Mouse (Mus musculus) cerebellum, adult 11-12 months (tissue): ENCODE results near the gene C1qb.
A peak's percentile ranks its signal among the peaks of the same experiment; 100 is the strongest.

Source experiments
- DNase-seq: peaks from one replicate; pipeline ENCODE4 v3.0.0; 2022

The C1qb gene

DNA sequence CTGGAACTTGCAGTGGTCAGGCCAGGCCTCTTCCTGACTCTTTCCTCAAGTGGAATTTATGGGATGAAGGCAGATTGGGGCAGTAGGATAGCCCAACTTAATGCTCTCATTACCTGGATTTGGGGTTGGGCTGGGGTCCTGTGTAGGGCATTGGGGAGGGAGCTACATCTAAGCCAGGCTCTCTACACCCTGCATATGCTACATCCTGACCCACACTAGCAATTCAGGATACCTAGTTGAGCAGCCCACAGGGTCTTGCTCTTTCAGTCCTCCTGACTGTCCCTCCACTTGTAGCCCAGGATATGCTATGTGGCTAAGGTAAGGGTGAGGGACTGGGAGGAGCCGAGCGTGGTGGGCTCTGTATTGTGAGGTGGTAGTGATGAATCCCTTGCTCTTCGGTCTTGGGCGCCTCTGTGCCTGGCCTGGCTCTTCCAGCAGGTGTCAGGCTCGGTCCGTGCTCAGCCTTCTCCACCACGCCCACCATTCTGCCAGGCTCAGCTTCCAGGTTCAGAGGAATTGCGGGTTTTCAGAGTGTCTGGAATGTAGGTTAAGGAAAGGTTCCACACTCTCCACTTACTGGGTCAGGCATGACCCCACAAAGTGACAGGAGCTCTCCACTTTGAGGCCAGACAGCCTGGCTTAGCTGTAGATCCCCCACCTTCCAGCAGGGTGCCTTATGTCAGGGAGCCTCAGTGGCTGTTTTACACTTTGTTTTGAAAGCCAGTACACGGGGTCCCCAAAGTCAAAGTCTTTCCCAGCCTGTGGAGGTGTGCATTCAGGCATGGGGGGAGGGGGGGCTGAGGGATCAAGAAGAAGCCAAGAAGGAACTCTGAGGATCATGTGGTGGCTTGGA, 7.9 kb upstream of the C1qb start:
- peak; percentile 31 for DNase-seq

- DNase-seq: no peak
Observed at GRCm38 (mm10) chr4:136892811-136893210, 6.8 kb upstream of the C1qb start, which contains the start of gene C1qc. Gene C1qc (minus strand): TSS chr4:136893065.

- no peak for DNase-seq
Observed at GRCm38 (mm10) chr4:136892371-136892770, 6.4 kb upstream of the C1qb start.

GRCm38 (mm10) chr4:136891115-136891514, 5.1 kb upstream of the C1qb start:
- DNase-seq: no peak

- no peak for DNase-seq
Observed at GRCm38 (mm10) chr4:136889981-136890380, 4.0 kb upstream of the C1qb start.

DNA sequence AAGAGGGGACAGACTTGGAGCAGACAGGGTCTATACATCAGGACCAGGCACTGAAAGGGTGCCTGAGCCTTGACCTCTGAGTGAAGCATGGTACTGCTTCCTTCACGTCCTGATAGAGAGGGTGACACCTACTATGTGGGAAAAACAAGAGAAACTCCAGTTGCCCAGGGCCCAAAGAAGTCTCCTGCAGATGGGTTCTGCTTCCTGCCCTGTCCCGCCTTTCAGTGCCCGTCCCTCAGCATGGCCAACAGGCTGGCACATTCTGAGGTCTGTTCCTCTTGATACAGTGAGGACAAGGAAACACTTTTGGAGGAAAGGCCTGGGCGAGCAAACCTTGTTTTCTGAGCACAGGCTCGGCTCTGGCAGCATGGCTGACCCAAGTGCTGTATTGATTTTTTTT, 1.7 kb upstream of the C1qb start:
- no peak for DNase-seq

GRCm38 (mm10) chr4:136878601-136879000, 7.4 kb downstream of the C1qb start:
- DNase-seq: no peak

DNA sequence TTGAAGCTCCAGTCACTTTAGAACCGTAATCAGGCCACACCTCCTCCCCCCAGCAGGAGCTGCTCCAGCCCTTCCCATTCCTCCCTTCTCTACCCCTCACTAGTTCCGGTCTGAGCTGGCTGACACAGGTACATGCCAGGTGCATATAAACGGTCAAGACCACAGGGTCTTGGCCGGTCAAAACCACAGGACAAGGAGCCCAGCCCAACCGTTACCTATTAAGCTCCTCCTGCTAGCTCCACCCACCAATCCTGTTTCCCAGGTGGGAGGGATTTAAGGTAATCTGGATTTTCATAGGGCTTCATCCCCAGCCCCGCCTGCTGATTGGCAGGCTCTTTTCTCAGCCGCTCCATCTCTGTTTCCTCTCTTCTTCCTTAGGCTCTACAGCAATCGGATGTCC, 7.8 kb downstream of the C1qb start:
- DNase-seq: no peak

DNA sequence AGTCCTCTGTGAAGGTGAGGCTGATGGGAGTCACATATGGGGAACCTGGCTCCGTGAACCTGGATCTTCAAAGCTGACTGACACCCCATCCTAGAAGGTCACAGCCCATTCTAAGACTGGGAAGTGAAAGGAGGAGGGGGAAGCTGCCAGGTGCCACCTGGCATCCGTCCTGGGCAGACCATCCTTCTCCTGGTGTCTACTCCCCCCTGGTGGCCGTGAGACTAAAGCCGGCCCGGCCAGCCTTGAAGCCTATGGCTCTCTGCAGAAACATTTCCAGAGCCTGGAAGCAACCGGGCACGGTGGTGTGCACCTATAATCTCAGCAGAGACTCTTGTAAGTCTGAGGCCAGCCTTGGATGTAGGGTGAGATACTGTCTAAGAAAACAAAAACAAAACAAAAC, 9.0 kb downstream of the C1qb start:
- peak; percentile 22 for DNase-seq

DNA sequence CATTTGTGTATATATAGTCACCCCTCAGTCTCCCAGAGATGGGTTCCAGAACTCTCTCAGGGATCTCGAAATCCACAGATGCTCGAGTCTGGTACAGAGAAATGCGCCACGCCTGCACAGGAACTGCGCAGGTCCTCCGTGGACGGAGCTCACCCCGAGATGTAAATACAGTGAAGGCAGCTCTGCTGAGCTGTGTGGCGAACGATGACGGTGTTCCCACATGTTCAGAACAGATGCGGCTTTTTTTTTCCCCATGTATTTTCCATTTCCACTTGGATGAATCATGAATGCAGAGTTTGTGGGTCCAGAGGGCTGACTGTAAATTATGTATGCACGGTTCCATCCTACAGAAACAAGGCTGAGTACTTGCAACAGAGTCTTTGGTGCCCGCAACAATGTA, 11.0 kb downstream of the C1qb start:
- no peak for DNase-seq

DNA sequence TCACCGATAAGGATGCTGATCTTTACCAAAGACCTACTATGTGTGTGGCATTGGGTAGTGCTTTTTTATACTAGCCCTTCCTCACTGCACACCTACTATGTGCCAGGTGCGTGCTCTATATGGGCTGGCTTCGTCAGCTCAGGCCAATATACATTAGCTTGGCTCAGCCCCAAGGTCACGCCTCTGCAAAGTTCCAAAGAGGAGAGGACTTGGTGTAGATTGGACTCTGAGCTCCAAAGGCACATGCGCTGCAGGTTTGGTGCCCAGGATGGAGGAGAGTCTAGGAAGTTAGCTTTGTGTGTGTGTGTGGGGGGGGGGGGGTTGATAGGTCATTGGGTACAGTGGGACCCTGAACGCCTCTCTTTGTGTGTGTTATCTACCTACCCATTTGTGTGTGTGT, 17.6 kb downstream of the C1qb start:
- DNase-seq: no peak

DNA sequence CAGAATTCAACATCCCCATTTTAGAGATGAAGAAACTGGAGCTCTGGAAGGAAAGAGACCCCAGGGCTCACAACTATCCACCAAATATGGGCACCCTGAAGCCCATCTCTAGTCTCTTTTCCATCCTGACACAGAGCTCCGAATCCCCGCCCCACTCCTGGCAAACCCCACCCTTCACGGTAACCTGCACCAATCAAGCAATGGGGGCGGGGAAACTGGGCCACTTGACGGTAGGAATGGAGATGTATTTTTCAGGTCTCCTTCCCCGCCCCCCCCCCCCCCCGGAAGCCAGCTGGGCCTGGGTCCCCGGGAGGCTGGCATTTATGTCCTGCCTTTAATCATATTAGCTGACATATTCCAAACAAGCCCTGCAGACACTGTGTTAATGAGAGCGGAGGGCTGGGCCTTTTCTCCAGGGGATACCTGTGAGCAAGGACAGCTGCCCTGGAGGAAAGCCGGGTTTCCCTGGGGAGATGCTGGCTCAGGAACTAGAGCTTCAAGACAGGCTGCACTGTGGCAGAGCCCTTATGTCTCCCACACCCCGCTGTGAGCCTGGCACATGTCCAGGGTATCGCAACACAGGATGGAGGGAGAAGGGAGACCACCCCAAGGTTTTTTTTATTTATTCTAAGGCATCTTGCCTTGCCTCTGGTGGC, 18.2 kb downstream of the C1qb start:
- DNase-seq: peak; percentile 38

- DNase-seq: no peak
Observed at GRCm38 (mm10) chr4:136865531-136865930, 20.5 kb downstream of the C1qb start.

- no peak for DNase-seq
Observed at GRCm38 (mm10) chr4:136864751-136865470, 21.1 kb downstream of the C1qb start.

DNA sequence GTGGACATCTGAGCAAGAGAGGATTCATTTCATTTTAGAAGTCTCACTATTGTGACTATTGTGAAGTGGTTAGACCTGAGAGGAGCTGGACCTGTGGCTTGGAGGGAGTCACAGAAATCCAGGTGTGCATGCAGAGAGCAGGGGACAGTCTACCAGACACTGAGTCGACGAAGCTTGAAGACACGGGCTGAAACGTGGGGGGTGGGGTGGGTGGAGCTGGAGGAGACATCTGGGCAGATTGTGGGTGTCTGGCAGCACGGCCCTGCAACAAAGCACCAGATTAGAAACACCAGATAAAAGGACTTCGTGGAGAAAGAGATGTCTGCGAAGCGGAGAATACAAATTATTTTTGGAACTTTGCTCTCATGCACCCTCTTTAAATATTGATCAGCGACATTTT, 22.5 kb downstream of the C1qb start:
- DNase-seq: no peak

DNA sequence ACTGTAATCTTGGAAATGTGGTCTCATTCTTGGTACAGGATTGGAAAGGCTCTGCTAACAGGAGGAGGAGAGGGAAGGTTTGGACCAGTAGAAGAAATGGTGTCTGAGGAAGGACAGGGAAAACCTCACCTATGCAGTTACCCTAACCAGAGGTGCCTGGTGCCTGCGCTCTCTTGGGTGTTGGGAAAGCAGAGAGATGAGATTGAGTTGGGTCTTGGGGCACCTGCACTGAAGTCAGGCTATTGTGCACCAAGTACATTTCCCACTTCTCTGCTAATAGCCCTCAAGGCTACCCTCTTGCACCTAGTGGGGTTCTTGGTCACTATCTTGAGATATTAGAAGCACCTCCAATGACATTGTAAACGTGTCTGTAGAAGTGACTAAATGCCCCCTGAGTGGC, 23.6 kb downstream of the C1qb start:
- no peak for DNase-seq

- no peak for DNase-seq
Observed at GRCm38 (mm10) chr4:136861806-136862205, 24.2 kb downstream of the C1qb start.

- no peak for DNase-seq
Observed at GRCm38 (mm10) chr4:136860022-136860421, 26.0 kb downstream of the C1qb start.

DNA sequence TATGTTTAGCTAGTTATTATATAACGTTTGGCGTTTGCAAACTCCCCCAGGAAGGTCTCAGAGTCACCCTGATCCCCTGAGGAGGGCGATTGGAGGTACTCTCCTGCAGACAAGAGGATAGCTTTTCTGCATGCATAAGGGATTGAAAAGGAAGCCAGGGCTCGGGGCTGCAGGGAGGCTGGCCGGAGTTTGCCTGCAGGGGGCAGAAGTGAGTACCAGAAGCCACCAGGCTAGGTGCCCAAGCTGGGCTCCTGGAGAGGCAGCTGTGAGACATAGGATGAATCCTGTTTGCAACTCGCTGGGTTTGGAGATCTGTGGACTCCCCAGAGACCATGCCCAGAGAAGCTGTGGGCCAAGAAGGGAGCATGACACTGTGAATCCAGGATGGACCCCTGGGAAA, 30.9 kb downstream of the C1qb start:
- no peak for DNase-seq

DNA sequence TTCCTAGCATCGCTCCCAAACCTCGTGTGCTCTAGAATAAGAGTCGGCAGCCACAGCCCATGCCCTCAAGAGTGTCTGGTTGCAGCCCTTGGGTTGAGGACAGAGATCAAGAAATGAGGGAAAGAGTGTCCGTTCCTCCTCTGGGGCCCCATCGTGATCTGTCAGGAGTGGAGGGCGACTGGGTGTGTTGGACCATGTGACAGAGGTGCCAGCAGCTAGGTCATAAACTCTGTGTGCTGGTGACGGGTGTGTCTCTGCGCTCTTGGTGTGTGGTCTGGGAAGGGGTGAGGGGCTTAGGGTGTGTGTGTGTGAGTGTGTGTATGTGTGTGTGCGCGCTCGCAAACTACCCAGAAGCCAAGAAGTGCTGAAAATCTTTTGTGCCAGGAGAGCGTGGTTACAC, 33.0 kb downstream of the C1qb start:
- DNase-seq: no peak

- no peak for DNase-seq
Observed at GRCm38 (mm10) chr4:136852119-136852518, 33.9 kb downstream of the C1qb start.

DNA sequence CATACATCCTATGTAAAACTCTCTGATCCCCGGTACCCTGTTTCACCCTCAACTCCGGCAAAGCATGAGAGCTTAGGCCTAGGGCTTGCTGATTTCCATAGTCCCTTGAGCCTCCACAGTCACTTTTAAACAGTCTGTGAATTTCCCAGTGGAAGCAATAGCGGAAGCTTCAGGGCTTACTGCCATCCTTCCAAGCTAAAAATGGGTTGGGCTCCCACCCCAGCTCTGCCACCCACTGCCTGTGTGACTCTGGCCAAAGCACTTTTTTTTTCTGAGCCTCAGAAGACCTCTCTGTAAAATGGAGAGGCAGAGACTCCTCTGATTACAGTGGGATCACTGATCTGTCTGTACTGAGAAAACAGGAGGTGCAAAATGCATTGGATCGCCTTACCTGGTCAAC, 37.4 kb downstream of the C1qb start:
- no peak for DNase-seq

DNA sequence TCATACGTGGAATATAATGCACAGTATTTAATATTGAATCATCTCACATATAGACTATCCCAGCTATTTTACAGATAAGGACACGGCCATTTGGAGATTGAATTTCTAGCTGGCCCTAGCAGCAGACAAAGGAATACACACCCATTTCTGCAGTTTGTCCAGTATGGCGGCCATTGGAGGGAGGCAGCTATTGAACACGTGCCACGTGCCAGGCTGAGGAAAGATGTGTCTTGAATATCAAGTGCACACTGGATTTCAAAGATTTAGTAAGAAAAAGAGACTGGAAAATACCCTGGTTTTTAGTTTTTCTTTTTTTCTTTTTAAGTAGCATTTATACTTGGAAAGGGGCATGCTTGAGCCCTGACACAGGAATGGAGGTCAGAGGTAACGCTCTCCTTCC, 38.8 kb downstream of the C1qb start:
- no peak for DNase-seq

DNA sequence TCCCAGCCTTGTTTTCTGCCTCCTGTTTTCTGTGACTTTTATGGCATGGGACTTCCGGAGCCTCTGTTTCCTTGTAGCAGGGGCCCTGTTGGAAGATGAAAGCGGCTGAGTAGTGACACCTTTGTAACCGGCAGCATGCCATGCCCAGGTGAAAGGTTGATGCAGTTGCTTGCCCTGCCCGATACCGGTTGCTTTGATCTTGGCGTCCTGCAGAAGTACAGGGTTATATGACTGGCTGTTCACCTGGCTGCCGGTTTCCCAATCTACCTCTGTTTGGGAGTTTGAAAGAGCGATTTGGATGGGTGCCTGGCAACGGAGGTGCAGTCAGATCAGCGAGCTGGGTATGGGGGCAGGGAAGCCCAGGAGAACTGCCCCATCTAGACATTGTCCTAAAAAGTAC, 43.2 kb downstream of the C1qb start:
- DNase-seq: no peak
